ENCODE assay signal across 11 mouse cellular contexts in genomic region chr11:98333981-98334741, GRCm38 (mm10). TPM values are rescaled to one million over a fixed set of nuclear protein-coding genes. Genes with fewer than 3 reads are reported as not detected.
DNase-seq lines count a peak whose midpoint lies in the region; ATAC-seq lines count a peak whose summit lies in the region.
"Had no signal": no experiment of that assay in that cellular context is flagged by ENCODE, and none has a peak within 500 bp of the region (broad histone marks: within the 10 kb centered on the region; RNA-seq: fewer than 3 reads in every experiment).

No protein-coding gene starts in this region.

- no peaks in the 10 kb centered on the region for H3K9me3 ChIP-seq in kidney, embryonic 14.5 days (ENCODE audit: control insufficient read depth, low read length)
- no peaks in the 10 kb centered on the region for H3K9me3 ChIP-seq in hindbrain, embryonic 10.5 days
- H3K9me3 ChIP-seq in midbrain, embryonic 14.5 days (ENCODE audit: control insufficient read depth, low read length) = no peaks in the 10 kb centered on the region

- peaks cover 99% of the 10 kb centered on the region for H3K27me3 ChIP-seq in kidney, embryonic 14.5 days (ENCODE audit: control insufficient read depth, insufficient read depth, low read length)
- H3K27me3 ChIP-seq in hindbrain, embryonic 10.5 days (ENCODE audit: insufficient read depth, poor library complexity, severe bottlenecking) = peaks cover 100% of the 10 kb centered on the region
- peaks cover 93% of the 10 kb centered on the region for H3K27me3 ChIP-seq in midbrain, embryonic 14.5 days (ENCODE audit: control insufficient read depth, insufficient read depth, low read length)

- peak; percentile 26; the same call in 1 of the 2 replicates for ATAC-seq in kidney, embryonic 14.5 days (ENCODE audit: low FRiP score, low TSS enrichment)
- peak; percentile 32; the same call in 1 of the 2 replicates for ATAC-seq in midbrain, embryonic 14.5 days (ENCODE audit: low FRiP score, low TSS enrichment)
- no peak for ATAC-seq in erythroid progenitor cell, adult 5-6 weeks (replicated peaks; ENCODE audit: low FRiP score, poor library complexity, severe bottlenecking)

- H3K36me3 ChIP-seq in kidney, embryonic 14.5 days (ENCODE audit: control insufficient read depth, insufficient read depth, low read length) = no peaks in the 10 kb centered on the region
- H3K36me3 ChIP-seq in hindbrain, embryonic 10.5 days = no peaks in the 10 kb centered on the region
- no peaks in the 10 kb centered on the region for H3K36me3 ChIP-seq in midbrain, embryonic 14.5 days (ENCODE audit: control insufficient read depth, insufficient read depth, low read length)
- H3K36me3 ChIP-seq: G1E had no signal

- no peak overlapping the region for H3K27ac ChIP-seq in kidney, embryonic 14.5 days (ENCODE audit: low read depth, low read length)
- H3K27ac ChIP-seq in hindbrain, embryonic 10.5 days = peak overlapping the region; percentile 4; the same call in 1 of the 2 replicates
- H3K27ac ChIP-seq in midbrain, embryonic 14.5 days (replicated peaks; ENCODE audit: low read depth, low read length) = 0 out of 2 replicates have a peak overlapping the region, but pooled peaks have one; percentile 13

- 4% methylated on average over 38 of the region's 41 CpGs for WGBS in kidney, embryonic 14.5 days
- WGBS in hindbrain, embryonic 10.5 days = 2% methylated on average over 41 of the region's 41 CpGs
- WGBS in midbrain, embryonic 14.5 days = under 1% methylated on average over 39 of the region's 41 CpGs

- H3K4me1 ChIP-seq in kidney, embryonic 14.5 days (ENCODE audit: control insufficient read depth, insufficient read depth, low read length) = peaks cover 14% of the 10 kb centered on the region
- H3K4me1 ChIP-seq in hindbrain, embryonic 10.5 days (replicated peaks) = peaks cover 33% of the 10 kb centered on the region
- H3K4me1 ChIP-seq in midbrain, embryonic 14.5 days (ENCODE audit: control insufficient read depth, insufficient read depth, low read length) = peaks cover 15% of the 10 kb centered on the region; the same call in 1 of the 2 replicates

- no peak overlapping the region for H3K9ac ChIP-seq in kidney, embryonic 14.5 days (ENCODE audit: low read depth, low read length)
- H3K9ac ChIP-seq in midbrain, embryonic 14.5 days (replicated peaks; ENCODE audit: low read length) = peak overlapping the region; percentile 42

- no peak for DNase-seq in kidney, adult 8-10 months
- peak; percentile 88 for DNase-seq in cerebellum, adult 11-12 months
- DNase-seq in hindbrain, embryonic 10.5 days (ENCODE audit: low spot score) = peak; percentile 26
- peak; percentile 53 for DNase-seq in midbrain, embryonic 14.5 days
- DNase-seq in frontal cortex, postnatal 10 days (ENCODE audit: low spot score in 2 of 2) = no peak
- DNase-seq in layer of hippocampus, adult 11-12 months (ENCODE audit: low spot score) = no peak

- peak overlapping the region; percentile 44 for H3K4me2 ChIP-seq in kidney, embryonic 14.5 days (replicated peaks; ENCODE audit: low read depth, low read length)
- peak overlapping the region; percentile 58 for H3K4me2 ChIP-seq in midbrain, embryonic 14.5 days (ENCODE audit: low read length)

- peak overlapping the region; percentile 27 for H3K4me3 ChIP-seq in kidney, embryonic 14.5 days (ENCODE audit: low read length)
- H3K4me3 ChIP-seq in hindbrain, embryonic 10.5 days = peak overlapping the region; percentile 30
- H3K4me3 ChIP-seq in midbrain, embryonic 14.5 days (replicated peaks; ENCODE audit: low read depth, low read length) = peak overlapping the region; percentile 27
- H3K4me3 ChIP-seq: erythroblast, embryonic 14.5 days had no signal

RNA-seq across cellular contexts. Expression of gene Neurod2, which starts 4.7 kb away (rescaled TPM):
- polyA plus RNA-seq in kidney, embryonic 14.5 days (2014; fragmentation: Nextera tagmentation; extraction: Ambion mirVana) = not detected in 2 replicates
- polyA plus RNA-seq in hindbrain, embryonic 10.5 days (2016; fragmentation: Nextera tagmentation; extraction: Ambion mirVana) = 0.07 and 0.13 TPM in 2 replicates
- polyA plus RNA-seq in midbrain, embryonic 14.5 days (2014; fragmentation: Nextera tagmentation; extraction: Ambion mirVana) = 10.9 and 12.7 TPM in 2 replicates
- not detected in 2 replicates for total RNA-seq in erythroid progenitor cell, adult 5-6 weeks (2015; ENCODE audit: low replicate concordance)
- total RNA-seq in erythroid progenitor cell, adult 5-6 weeks (2017; ENCODE audit: low replicate concordance) = not detected in 2 replicates
- total RNA-seq: liver, adult 2 months had no signal
- polyA plus RNA-seq: erythroblast, embryonic 14.5 days; G1E; liver, adult 2 months had no signal

RNA-seq across cellular contexts. Expression of gene Ppp1r1b, which starts 14.0 kb away (rescaled TPM):
- 0.87 and 1.7 TPM in 2 replicates for polyA plus RNA-seq in kidney, embryonic 14.5 days (2014; fragmentation: Nextera tagmentation; extraction: Ambion mirVana)
- 1.0 and 1.3 TPM in 2 replicates for polyA plus RNA-seq in hindbrain, embryonic 10.5 days (2016; fragmentation: Nextera tagmentation; extraction: Ambion mirVana)
- 0.95 and 1.2 TPM in 2 replicates for polyA plus RNA-seq in midbrain, embryonic 14.5 days (2014; fragmentation: Nextera tagmentation; extraction: Ambion mirVana)
- total RNA-seq in erythroid progenitor cell, adult 5-6 weeks (2015; ENCODE audit: low replicate concordance) = not detected in 2 replicates
- total RNA-seq in erythroid progenitor cell, adult 5-6 weeks (2017; ENCODE audit: low replicate concordance) = not detected in 2 replicates
- total RNA-seq: G1E had no signal
- polyA plus RNA-seq: G1E had no signal

RNA-seq across cellular contexts. Expression of gene Stard3, which starts 24.0 kb away (rescaled TPM):
- 34.9 and 42.0 TPM in 2 replicates for polyA plus RNA-seq in kidney, embryonic 14.5 days (2014; fragmentation: Nextera tagmentation; extraction: Ambion mirVana)
- polyA plus RNA-seq in hindbrain, embryonic 10.5 days (2016; fragmentation: Nextera tagmentation; extraction: Ambion mirVana) = 55.5 and 57.8 TPM in 2 replicates
- polyA plus RNA-seq in midbrain, embryonic 14.5 days (2014; fragmentation: Nextera tagmentation; extraction: Ambion mirVana) = 34.5 and 36.0 TPM in 2 replicates
- total RNA-seq in erythroid progenitor cell, adult 5-6 weeks (2015; ENCODE audit: low replicate concordance) = 4.6 and 8.3 TPM in 2 replicates
- 5.6 and 7.6 TPM in 2 replicates for total RNA-seq in erythroid progenitor cell, adult 5-6 weeks (2017; ENCODE audit: low replicate concordance)

RNA-seq across cellular contexts. Expression of gene Tcap, which starts 49.5 kb away (rescaled TPM):
- polyA plus RNA-seq in kidney, embryonic 14.5 days (2014; fragmentation: Nextera tagmentation; extraction: Ambion mirVana) = 1.3 and 2.3 TPM in 2 replicates
- 0.17 and 0.29 TPM in 2 replicates for polyA plus RNA-seq in hindbrain, embryonic 10.5 days (2016; fragmentation: Nextera tagmentation; extraction: Ambion mirVana)
- polyA plus RNA-seq in midbrain, embryonic 14.5 days (2014; fragmentation: Nextera tagmentation; extraction: Ambion mirVana) = 0.31 TPM in 1 of 2 replicates, not detected in the other
- not detected in 2 replicates for total RNA-seq in erythroid progenitor cell, adult 5-6 weeks (2015; ENCODE audit: low replicate concordance)
- total RNA-seq in erythroid progenitor cell, adult 5-6 weeks (2017; ENCODE audit: low replicate concordance) = not detected in 2 replicates
- total RNA-seq: G1E had no signal
- polyA plus RNA-seq: erythroblast, embryonic 14.5 days; G1E had no signal

RNA-seq across cellular contexts. Expression of gene Pnmt, which starts 52.1 kb away (rescaled TPM):
- 0.84 and 2.2 TPM in 2 replicates for polyA plus RNA-seq in kidney, embryonic 14.5 days (2014; fragmentation: Nextera tagmentation; extraction: Ambion mirVana)
- 0.65 and 1.2 TPM in 2 replicates for polyA plus RNA-seq in hindbrain, embryonic 10.5 days (2016; fragmentation: Nextera tagmentation; extraction: Ambion mirVana)
- polyA plus RNA-seq in midbrain, embryonic 14.5 days (2014; fragmentation: Nextera tagmentation; extraction: Ambion mirVana) = 0.62 and 1.1 TPM in 2 replicates
- total RNA-seq in erythroid progenitor cell, adult 5-6 weeks (2015; ENCODE audit: low replicate concordance) = not detected in 2 replicates
- total RNA-seq in erythroid progenitor cell, adult 5-6 weeks (2017; ENCODE audit: low replicate concordance) = not detected in 2 replicates
- total RNA-seq: G1E; liver, adult 2 months had no signal
- polyA plus RNA-seq: erythroblast, embryonic 14.5 days; G1E; liver, adult 2 months had no signal

Comparison
In these comparisons a context has a peak if more than half of its experiments do, and no peak if none do; other contexts are left out.
1. DNase-seq: peak in cerebellum, adult 11-12 months (single experiment), hindbrain, embryonic 10.5 days (single experiment) and midbrain, embryonic 14.5 days (single experiment); none in kidney, adult 8-10 months (0 of 2), frontal cortex, postnatal 10 days (0 of 2) and layer of hippocampus, adult 11-12 months (single experiment).
2. RNA of gene Neurod2, which starts 4.7 kb away (polyA plus RNA-seq): 10.9 to 12.7 TPM in midbrain, embryonic 14.5 days; 0.07 to 0.13 TPM in hindbrain, embryonic 10.5 days and not detected in kidney, embryonic 14.5 days; every median in the first group is over 10 times any median in the second.
3. Peak in every context shown above with its lines, with median percentiles within 50 percentile points of each other: H3K4me3 ChIP-seq.